Mouse (Mus musculus): Measurements from ENCODE around the gene Dusp14. TPM values are rescaled to one million over a fixed set of nuclear protein-coding genes. Genes with fewer than 3 reads are reported as not detected.

Gene Dusp14
- polyA plus RNA-seq, 1 experiment from 2014 or later: 6.9 TPM

GRCm38 (mm10) chr11:84079887-84080286 lies 10.8 kb upstream of the Dusp14 start:
- WGBS: 58% methylated on average over 4 of the region's 4 CpGs
- no peaks in the 10 kb centered on the region for H3K27me3 ChIP-seq (ENCODE audit: insufficient read depth, poor library complexity, severe bottlenecking)
- no peak for DNase-seq (ENCODE audit: low spot score)
- no peaks in the 10 kb centered on the region for H3K9me3 ChIP-seq
- H3K27ac ChIP-seq: no peak overlapping the region
- H3K4me3 ChIP-seq: no peak overlapping the region
- peaks cover 10% of the 10 kb centered on the region; the same call in 1 of the 2 replicates for H3K4me1 ChIP-seq
- H3K36me3 ChIP-seq: peaks cover 40% of the 10 kb centered on the region

DNA sequence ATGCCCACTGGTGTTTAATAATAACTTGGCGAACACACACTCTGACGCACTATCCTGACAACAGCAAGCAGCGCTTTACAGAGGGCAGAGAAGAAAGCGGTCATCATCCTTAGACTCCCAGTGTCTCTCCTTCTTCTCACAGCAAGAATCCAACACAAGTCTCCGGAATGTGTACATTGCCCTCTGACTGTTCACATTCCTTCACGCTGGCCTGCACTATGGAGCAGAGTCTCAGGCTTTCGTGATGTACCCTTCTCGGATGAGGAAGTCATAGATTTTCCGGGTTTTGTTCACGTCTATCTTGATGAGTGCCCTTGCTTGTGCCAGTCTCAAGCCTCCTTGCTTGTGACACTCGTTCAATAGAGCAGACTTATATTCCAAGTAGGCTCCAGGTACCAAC lies 10.3 kb upstream of the Dusp14 start:
- no peak overlapping the region for H3K27ac ChIP-seq

GRCm38 (mm10) chr11:84078601-84079000 lies 9.5 kb upstream of the Dusp14 start:
- H3K27me3 ChIP-seq (ENCODE audit: insufficient read depth, poor library complexity, severe bottlenecking): no peaks in the 10 kb centered on the region
- 92% methylated on average over 9 of the region's 9 CpGs for WGBS
- H3K27ac ChIP-seq: no peak overlapping the region
- no peaks in the 10 kb centered on the region for H3K9me3 ChIP-seq
- peaks cover 10% of the 10 kb centered on the region; the same call in 1 of the 2 replicates for H3K4me1 ChIP-seq
- H3K36me3 ChIP-seq: peaks cover 34% of the 10 kb centered on the region
- no peak for DNase-seq (ENCODE audit: low spot score)
- no peak overlapping the region for H3K4me3 ChIP-seq

More for the DNA sequence above, 10.3 kb upstream of the Dusp14 start:
- no peak overlapping the region for H3K4me3 ChIP-seq
- peaks cover 10% of the 10 kb centered on the region; the same call in 1 of the 2 replicates for H3K4me1 ChIP-seq
- no peak for DNase-seq (ENCODE audit: low spot score)
- peaks cover 37% of the 10 kb centered on the region for H3K36me3 ChIP-seq
- WGBS: 93% methylated on average over 11 of the region's 11 CpGs
- no peaks in the 10 kb centered on the region for H3K27me3 ChIP-seq (ENCODE audit: insufficient read depth, poor library complexity, severe bottlenecking)
- H3K9me3 ChIP-seq: no peaks in the 10 kb centered on the region

DNA sequence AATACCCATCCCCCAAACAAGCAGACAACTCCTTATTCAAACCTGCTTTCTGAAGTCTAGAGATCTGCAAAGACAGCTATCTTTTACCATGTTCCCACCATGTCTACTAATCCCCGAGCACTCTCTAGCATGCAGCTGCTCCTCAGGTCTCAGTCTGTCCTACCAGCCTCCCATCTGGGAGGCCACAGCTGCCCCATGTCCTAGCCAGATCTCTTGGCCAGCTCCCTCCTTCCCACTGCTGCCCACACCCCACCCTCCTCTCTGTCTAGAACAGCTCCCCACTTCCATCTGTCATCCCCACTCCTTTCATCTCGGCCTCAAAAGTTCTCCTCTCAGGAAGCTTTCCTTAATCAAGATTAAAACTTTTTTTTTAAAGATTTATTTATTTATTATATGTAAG lies 7.9 kb upstream of the Dusp14 start:
- Histone ChIP-seq H3K36me3 (peaks cover 21% of the 10 kb centered on the region), H3K4me1 (peaks cover 17% of the 10 kb centered on the region), H3K27ac (no peak overlapping the region), H3K9me3 (no peaks in the 10 kb centered on the region), H3K4me3 (no peak overlapping the region), H3K27me3 (ENCODE audit: insufficient read depth, poor library complexity, severe bottlenecking) (no peaks in the 10 kb centered on the region)
- peak; percentile 30 for DNase-seq (ENCODE audit: low spot score)
- WGBS: 71% methylated on average over 2 of the region's 2 CpGs

GRCm38 (mm10) chr11:84073816-84074764 lies 5.0 kb upstream of the Dusp14 start:
- Histone ChIP-seq H3K36me3 (peaks cover 7% of the 10 kb centered on the region; the same call in 1 of the 2 replicates), H3K4me1 (peaks cover 7% of the 10 kb centered on the region), H3K9me3 (no peaks in the 10 kb centered on the region), H3K4me3 (no peak overlapping the region), H3K27me3 (ENCODE audit: insufficient read depth, poor library complexity, severe bottlenecking) (peaks cover 16% of the 10 kb centered on the region), H3K27ac (no peak overlapping the region)
- WGBS: 80% methylated on average over 7 of the region's 7 CpGs
- DNase-seq (ENCODE audit: low spot score): no peak

- peaks cover 17% of the 10 kb centered on the region for H3K4me1 ChIP-seq
- no peak for DNase-seq (ENCODE audit: low spot score)
- WGBS: 50% methylated on average over 9 of the region's 9 CpGs
- peaks cover 26% of the 10 kb centered on the region for H3K27me3 ChIP-seq (ENCODE audit: insufficient read depth, poor library complexity, severe bottlenecking)
- H3K4me3 ChIP-seq: no peak overlapping the region
- no peak overlapping the region for H3K27ac ChIP-seq
- no peaks in the 10 kb centered on the region for H3K36me3 ChIP-seq
- no peaks in the 10 kb centered on the region for H3K9me3 ChIP-seq
These were observed 4.0 kb upstream of the Dusp14 start for GRCm38 (mm10) chr11:84072904-84073651.

GRCm38 (mm10) chr11:84068191-84069033 lies 649 bp downstream of the Dusp14 start:
- WGBS: 1% methylated on average over 63 of the region's 63 CpGs
- peak overlapping the region; percentile 79 for H3K4me3 ChIP-seq
- H3K9me3 ChIP-seq: no peaks in the 10 kb centered on the region
- H3K4me1 ChIP-seq: peaks cover 44% of the 10 kb centered on the region
- H3K36me3 ChIP-seq: no peaks in the 10 kb centered on the region
- H3K27ac ChIP-seq: peak overlapping the region; percentile 82
- peaks cover 46% of the 10 kb centered on the region for H3K27me3 ChIP-seq (ENCODE audit: insufficient read depth, poor library complexity, severe bottlenecking)
- DNase-seq (ENCODE audit: low spot score): no peak

DNA sequence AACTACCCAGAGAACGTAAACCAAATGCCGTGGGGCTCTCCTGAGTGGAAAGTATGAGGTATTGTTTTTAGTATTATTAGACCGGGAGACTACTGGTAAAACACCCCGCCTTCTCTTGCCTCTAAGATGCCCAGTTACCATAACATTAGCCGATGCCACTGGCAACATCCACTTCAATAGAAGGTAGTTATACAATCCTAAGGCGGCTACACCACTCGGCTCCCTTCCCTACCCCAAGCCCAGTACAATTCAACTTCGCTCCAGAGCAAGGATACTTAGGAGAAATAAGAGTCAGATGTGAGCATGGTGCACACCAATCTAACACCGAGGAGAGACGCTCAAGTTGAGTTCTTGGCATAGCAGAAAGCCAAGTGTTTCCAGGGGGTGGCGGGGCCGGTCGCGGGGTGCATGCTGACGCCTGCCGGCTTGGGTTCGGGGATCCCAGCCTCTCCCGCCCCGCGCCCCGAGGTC lies 1.3 kb downstream of the Dusp14 start:
- peak overlapping the region; percentile 79 for H3K4me3 ChIP-seq
- peaks cover 42% of the 10 kb centered on the region for H3K4me1 ChIP-seq
- H3K9me3 ChIP-seq: no peaks in the 10 kb centered on the region
- WGBS: 6% methylated on average over 21 of the region's 21 CpGs
- no peak for DNase-seq (ENCODE audit: low spot score)
- H3K36me3 ChIP-seq: no peaks in the 10 kb centered on the region
- H3K27ac ChIP-seq: peak overlapping the region; percentile 82
- peaks cover 46% of the 10 kb centered on the region for H3K27me3 ChIP-seq (ENCODE audit: insufficient read depth, poor library complexity, severe bottlenecking)

GRCm38 (mm10) chr11:84066927-84067645 lies 2.0 kb downstream of the Dusp14 start:
- no peak overlapping the region for H3K27ac ChIP-seq
- peaks cover 46% of the 10 kb centered on the region for H3K27me3 ChIP-seq (ENCODE audit: insufficient read depth, poor library complexity, severe bottlenecking)
- no peak for DNase-seq (ENCODE audit: low spot score)
- H3K9me3 ChIP-seq: no peaks in the 10 kb centered on the region
- H3K36me3 ChIP-seq: no peaks in the 10 kb centered on the region
- 9% methylated on average over 18 of the region's 18 CpGs for WGBS
- H3K4me3 ChIP-seq: peak overlapping the region; percentile 79
- peaks cover 47% of the 10 kb centered on the region for H3K4me1 ChIP-seq

GRCm38 (mm10) chr11:84066071-84066481 lies 3.0 kb downstream of the Dusp14 start:
- WGBS: 8% methylated on average over 11 of the region's 11 CpGs
- H3K4me1 ChIP-seq: peaks cover 47% of the 10 kb centered on the region
- no peak for DNase-seq (ENCODE audit: low spot score)
- H3K4me3 ChIP-seq: no peak overlapping the region
- no peaks in the 10 kb centered on the region for H3K36me3 ChIP-seq
- H3K27me3 ChIP-seq (ENCODE audit: insufficient read depth, poor library complexity, severe bottlenecking): peaks cover 53% of the 10 kb centered on the region
- no peaks in the 10 kb centered on the region for H3K9me3 ChIP-seq
- H3K27ac ChIP-seq: no peak overlapping the region

DNA sequence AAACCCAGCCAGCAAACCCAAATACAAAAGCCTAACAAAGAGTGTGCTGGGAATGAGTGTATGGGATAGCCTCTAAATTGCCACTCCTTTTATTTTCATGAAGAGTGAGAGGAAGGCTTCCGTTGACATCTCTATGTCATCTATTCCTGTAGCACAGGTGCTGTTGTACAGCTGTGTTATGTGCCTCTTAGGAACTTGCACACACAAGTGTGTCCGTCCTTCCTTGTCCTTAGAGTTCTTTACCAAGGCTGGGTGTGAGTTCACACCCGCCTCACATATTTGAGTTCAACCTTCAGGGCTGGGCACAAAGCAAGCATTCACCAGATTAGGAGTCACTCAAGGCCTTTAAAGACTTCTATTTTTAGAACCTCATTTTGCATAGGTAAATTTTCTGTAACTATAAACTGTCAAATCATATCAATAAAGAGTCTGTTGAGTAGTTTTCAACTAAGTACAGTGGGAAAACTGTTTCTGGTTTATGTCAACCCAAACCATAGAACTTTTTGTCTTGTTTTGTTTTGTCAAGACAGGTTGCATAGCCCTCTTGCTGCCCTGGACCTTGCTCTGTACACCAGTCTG lies 5.3 kb downstream of the Dusp14 start:
- Histone ChIP-seq H3K4me1 (peaks cover 43% of the 10 kb centered on the region), H3K27me3 (ENCODE audit: insufficient read depth, poor library complexity, severe bottlenecking) (peaks cover 33% of the 10 kb centered on the region), H3K4me3 (no peak overlapping the region), H3K36me3 (no peaks in the 10 kb centered on the region), H3K9me3 (no peaks in the 10 kb centered on the region), H3K27ac (no peak overlapping the region)
- 78% methylated on average over 3 of the region's 3 CpGs for WGBS
- no peak for DNase-seq (ENCODE audit: low spot score)

Data from heart, embryonic 10.5 days (tissue).